Mouse (Mus musculus) cortical plate, adult 2 months (tissue): ENCODE results near the gene Large1.

Source experiments
- CTCF ChIP-seq: fragments of 200-500 bp; IDR thresholded peaks from 2 replicates; pipeline ENCODE4 v1.5.1; 2011; ENCODE audit warnings: mild to moderate bottlenecking, control low read depth, low read length; ENCODE audit not compliant: insufficient read depth; ENCODE audit errors: extremely low read depth
- POLR2A ChIP-seq: fragments of 200-500 bp; IDR thresholded peaks from 2 replicates; pipeline ENCODE4 v1.6.1; 2011; ENCODE audit warnings: mild to moderate bottlenecking, low read length, control low read depth; ENCODE audit not compliant: insufficient read depth; ENCODE audit errors: extremely low read depth

GRCm38 (mm10) chr8:73302947-73303346 is 50.4 kb downstream of the Large1 start:
- no peak for TF ChIP-seq CTCF
- TF ChIP-seq POLR2A, result no peak
